Mouse (Mus musculus): ENCODE results near the gene Sumo3.

Sumo3 gene

DNA sequence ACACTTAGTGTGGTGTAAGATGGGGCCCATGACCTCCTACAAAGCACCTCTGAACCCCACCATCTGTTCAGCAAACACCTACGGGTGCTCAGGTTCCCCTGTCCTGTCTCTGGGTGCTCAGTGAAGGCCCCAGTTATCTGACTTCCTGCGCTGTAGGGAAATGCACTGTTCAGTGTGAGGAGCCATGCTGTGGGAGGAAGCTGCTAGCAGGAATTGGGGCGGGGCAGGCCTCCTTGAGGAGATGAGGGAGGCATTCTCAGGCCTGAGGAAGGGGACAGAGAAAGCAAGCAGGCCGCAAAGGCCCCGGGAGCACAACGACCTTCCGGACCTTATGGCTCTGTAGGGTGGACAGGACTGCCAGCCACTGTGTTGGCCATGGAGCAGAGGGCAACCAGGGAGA, 16.8 kb upstream of the Sumo3 start:
- no peak for DNase-seq (ENCODE audit: low read depth, low spot score)

DNA sequence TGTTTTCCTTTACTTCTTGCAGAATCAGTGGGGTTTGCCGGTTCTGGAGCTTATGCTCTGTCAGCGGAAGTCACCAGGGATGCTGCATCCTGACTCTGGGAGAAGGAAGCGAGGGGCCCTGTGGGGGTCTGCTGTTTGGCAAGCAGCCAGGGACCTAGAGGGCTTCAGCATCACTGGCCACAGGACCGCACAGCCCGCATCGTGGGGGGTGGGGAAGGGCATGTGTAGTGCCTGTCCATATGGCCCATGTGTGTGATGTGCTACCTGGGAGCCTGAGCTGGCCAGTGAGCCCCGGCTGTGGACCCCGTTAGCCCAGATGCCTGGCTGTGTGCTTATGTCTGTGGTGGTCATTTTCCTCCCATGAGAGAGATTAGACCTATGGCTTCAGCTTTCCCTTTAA, 16.1 kb upstream of the Sumo3 start:
- no peak for DNase-seq (ENCODE audit: low read depth, low spot score)

DNA sequence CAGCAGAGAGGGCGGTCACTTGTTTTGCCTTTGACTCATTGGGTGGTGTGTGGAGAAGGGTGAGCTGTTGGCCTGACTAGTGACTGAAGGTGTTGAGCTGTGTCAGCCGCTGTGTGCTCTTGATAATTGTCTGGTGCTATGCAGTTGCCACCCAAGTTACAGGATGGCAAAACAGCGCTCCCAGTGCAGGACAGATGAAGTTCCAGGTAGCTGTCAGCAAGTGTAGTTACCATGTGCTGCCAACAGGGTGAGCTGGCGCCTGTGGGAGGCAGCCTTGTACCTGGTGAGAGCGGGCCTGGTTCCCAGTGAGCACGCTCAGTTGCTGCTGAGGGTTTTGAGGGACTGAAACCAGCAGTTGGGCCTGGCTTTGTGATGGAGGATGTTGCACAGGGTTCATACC, 15.1 kb upstream of the Sumo3 start:
- DNase-seq (ENCODE audit: low read depth, low spot score), result peak; percentile 34

DNA sequence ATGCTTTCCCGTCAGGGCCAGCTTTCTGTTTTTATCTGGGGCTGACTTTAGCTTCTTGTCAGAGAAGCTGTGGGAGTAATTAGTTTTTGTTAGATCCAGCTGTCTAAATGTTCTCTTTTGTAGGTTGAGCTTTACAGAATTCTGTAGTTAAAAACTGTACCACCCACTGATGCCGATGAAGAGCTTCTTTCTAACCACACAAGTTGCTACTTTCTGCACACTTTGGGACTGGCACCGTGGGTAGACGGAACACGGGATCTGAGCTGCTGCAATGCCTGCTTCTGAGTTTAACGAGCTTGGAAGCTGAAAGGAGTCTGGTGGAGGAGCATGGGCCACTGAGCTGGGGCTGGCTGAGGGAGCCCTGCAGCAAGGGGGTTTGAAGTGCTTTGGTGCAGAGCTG, 14.4 kb upstream of the Sumo3 start:
- DNase-seq (ENCODE audit: low read depth, low spot score), result peak; percentile 93

DNA sequence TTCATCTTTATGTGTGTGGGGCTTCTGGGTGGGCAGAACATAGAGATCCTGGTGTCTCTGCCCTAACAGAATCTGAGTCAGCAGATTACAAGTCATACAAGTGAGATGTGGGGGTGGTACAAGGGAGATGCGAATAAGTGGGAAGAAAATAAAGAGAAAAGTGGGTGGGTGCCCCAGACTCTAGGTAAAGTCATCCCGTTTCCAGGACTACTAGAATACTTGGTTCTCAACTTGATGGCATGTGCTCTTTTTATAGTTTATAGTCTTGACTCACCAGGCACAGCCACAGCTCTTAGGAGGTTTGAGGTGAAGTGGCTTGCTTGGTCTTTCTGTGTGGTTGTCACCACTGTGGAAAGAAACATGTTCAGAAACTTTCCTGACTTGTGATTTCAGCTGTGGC, 9.8 kb upstream of the Sumo3 start:
- DNase-seq (ENCODE audit: low read depth, low spot score), result peak; percentile 63

DNA sequence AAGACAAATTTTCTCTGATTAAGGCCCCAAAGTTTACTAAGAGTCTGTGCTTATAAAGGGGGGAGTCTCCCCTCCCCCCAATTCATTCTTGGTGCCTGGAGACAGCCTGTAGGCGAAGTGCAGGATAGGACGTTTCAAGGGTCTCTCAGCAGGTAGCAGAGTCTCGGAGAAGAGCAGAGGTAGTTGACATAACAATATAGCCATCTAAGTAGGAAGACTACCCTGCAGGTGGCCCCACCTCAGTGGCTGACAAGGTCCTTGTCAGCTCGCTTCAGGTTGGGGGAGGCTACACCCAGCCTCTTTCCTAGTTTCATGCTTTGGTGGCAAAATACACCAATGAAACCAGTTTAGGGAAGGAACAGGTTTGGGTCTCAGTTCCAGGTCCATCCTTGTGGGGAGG, 2.9 kb upstream of the Sumo3 start:
- no peak for DNase-seq (ENCODE audit: low read depth, low spot score)

DNA sequence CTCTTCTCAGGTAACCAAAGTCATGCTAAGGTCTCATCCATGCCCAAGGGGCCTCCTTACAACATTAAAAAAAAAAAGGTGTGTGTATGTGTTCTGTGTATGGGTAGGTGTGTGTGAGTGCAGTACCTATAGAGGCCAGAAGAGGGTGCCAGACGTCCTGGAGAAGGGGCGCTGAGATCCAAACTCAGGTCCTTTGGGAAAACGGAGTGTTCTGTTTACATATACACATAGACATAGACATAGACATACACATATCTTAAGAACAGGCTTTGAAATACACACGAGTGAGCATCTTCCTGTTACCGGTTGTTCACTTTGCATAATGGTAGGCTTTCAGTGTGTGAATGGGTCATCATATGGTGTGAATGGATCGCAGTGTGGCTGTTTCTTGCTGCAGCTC, 1.8 kb upstream of the Sumo3 start:
- no peak for DNase-seq (ENCODE audit: low read depth, low spot score)

DNA sequence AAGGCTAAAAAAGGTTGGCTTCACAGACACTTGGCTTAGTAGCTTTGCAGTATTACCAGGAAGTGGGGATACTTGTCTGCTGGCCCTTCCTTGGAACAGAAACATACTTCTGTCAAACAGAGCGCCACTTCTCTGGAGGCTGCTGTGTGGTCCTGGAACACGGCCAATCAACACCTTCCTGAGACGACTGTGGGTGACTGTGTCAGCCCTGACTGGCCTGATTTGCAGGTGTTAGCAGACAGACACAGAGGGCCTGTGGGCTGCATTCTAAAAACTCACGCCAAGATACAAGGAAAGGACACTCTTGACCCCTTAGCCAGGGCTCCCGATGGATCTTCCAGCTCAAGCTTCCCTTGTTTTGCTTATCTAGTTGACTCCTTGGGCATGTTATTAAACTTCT, 939 bp upstream of the Sumo3 start:
- DNase-seq (ENCODE audit: low read depth, low spot score), result no peak

DNA sequence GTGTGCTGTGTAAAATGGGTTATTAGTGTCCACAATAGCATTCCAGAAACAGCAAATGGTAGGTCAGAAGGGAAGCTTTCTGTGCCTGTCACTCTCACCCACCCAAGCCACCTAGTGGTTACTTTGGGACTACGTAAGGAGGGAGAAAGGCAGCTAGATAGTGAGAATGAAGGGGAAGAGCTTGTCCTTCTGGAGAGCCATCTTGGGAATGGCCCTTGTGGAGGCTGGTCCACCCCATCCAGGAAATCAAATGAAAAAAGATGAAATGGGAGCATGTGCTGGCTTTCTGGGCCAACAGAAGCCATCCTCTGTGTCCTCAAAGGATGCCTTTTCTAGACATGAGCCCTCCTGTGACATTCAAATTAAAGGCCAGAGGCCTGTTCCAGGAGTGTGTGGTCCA, 529 bp upstream of the Sumo3 start:
- DNase-seq (ENCODE audit: low read depth, low spot score), result no peak

DNA sequence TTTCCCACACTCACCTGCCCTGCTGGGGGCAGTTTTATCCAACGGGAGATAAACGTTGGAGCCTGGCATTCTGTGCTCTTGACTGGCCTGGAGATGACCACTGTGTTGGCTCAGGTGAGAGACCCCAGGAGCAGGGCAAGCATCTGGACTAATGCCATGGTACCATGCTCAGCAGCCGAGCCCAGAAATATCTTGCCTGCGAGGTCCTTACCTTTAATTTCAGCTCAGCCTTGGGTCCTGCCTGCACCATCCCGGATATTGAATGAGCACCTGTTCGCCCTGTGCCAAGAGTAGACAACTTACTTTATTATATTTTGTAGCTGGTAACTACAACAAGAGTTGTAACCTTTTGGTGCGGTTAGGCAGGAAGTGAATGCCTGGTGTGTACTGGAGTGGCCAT, 958 bp downstream of the Sumo3 start:
- DNase-seq (ENCODE audit: low read depth, low spot score), result no peak

DNA sequence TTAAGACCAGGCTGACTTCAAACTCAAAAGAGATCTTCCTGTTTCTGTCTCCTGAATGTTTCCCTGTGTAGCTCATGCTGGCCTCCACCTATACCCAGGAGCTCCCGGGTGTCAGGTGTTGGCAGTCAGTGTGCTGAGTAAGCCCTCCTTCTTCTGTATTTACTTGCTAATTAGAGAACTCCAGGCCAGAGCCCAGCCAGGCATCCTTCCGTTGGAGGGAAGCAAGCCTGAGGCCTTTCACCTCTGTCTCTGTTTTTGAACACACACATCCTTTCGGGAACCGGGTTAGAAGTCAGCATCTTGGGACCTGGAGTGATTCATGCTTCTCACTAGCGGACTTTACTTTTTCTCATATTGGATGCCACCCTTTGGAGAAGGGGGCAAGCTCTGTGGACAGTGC, 1.5 kb downstream of the Sumo3 start:
- DNase-seq (ENCODE audit: low read depth, low spot score), result no peak

DNA sequence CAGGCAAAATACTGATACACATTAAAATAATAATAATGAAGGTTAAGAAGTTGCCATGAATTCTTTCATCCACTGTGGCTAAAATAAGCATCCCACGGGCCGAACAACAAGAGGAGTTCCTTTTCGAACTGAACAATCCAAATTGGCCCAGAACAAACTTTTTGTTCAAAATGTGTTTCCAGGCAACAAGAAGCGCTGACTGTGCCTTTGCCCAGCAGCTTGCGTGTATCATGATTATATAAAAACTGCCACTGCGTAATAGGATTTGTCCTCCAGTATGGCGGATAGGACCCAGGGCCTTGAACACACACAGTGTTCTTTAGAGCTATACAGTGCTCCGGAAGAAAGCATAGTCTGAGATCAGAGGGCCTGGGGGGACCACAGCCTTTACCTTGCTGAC, 2.7 kb downstream of the Sumo3 start:
- DNase-seq (ENCODE audit: low read depth, low spot score), result no peak

DNA sequence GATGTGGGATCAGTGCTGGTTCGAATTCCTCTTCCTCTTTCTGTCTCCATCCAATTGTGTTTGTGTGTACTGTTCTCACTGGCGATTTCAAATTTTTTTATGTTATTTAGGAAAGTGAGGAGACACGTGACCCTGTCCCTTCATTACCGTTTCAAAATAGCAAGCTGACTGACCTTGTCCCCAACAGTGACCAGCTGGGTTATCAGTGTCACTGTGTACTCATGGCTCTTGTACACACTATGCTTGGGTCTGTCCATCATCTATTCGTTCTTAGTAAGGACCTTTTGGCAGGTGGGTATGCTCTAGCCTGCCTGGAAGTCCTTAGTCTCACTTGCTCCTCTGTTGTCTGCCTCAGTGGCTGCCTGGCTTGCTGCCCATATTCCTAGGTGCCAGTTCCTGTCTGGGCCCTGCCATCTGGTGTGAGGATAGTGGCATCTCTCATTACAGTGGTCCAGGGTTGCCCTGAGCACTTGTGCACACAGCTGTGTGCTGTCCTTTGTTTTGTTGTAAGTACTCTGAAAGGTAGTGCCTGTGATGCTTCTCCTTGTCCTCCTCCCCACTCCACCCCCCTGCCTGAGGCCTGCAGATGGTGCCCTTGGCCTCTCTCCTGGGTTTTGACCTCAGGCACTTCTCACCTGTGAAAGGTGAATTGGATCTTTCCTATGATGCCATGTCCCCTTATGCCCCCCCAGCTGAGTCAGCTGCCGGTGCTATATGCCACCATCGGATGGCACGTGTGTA, 4.5 kb downstream of the Sumo3 start:
- DNase-seq (ENCODE audit: low read depth, low spot score), result no peak

DNA sequence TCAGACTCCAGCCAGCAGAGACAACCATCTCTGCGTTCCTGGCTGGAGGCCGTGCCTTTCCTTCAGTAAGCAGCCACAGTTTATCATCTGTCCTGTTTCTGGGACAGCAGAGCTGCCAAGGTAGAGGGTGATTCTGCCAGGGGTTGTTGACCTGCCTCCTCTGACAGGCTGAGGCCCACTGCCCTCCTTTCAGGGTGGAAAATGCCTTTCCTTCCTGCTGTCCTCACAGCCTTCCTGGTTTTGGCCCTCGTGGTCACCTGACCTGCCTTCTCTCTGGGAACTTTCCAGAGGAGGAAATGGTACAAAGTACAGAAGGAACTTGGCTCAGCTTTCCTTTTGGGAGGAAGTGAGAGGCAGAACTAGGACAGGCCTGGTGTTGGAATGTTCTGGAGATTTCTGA, 7.5 kb downstream of the Sumo3 start:
- no peak for DNase-seq (ENCODE audit: low read depth, low spot score)

DNA sequence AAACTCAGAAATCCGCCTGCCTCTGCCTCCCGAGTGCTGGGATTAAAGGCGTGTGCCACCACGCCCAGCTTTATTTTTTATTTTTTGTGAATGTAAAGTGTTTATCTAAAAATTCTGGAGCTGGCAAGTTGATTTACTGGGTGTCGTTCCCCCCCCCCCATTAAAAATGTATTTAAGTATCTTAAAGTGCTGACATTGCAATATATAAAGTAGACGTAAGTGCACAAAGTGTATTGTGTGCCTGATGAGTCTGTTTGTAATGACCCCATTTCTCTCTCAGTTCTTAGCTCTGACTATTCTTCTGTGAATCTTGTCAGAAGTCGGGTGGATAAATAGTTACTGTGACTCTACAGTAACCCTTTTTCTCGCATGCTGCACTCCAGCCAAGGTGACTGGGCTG, 9.8 kb downstream of the Sumo3 start:
- DNase-seq (ENCODE audit: low read depth, low spot score), result no peak

DNA sequence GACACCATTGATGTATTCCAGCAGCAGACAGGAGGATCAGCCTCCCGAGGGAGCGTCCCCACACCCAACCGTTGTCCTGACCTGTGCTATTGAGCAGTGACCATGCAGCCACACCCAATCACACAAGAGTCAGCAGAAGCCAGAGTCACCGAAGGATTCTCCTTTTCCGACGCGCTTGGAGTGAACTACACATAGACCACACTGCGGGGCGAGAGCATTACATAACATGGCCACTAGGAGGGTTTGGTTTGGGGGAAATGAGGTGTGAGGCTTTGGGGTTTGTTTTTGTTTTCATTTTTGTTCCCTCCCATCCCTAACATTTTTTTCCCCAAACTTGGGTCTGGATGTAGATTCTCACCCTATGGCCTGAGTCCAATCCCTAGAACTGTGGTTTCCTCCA, 10.3 kb downstream of the Sumo3 start:
- no peak for DNase-seq (ENCODE audit: low read depth, low spot score)

DNA sequence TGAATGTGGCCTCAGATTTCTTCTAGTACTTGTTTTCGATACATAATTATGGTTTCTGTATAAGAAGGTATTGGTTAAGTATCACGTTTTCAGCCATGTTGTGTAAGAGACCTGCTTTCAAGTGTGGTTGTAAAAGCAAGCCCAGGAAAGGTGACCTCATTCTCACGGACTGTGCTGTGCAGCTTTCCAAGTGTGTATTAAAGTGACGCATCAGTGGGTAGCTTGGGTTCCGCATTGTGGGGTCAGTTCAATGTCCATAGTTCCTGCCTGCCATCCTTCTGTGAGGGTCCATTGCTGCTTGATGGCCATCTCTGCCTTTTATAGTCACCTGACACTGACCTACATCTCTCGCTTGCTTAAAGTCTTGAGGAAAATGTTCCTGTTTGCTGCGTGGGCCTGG, 11.0 kb downstream of the Sumo3 start:
- no peak for DNase-seq (ENCODE audit: low read depth, low spot score)

DNA sequence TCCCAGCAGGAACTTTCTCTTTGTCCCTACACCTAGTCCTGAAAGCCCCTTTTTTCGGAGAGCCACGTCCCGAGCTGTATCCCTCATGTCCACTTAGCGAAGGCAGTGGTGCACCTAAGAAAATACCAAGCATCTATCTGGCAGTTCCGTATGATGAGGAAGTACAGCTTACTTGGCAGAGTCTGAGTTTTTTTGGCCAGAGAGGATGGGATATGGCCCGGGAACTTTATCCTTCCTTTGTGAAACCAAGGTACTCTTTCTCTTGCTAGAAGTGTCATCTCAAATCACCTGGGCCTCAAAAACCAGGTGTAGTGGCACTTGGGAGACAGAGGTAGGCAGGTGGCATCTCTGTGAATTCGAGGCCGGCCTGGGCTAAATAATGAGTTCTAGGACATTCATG, 15.6 kb downstream of the Sumo3 start:
- no peak for DNase-seq (ENCODE audit: low read depth, low spot score)

DNA sequence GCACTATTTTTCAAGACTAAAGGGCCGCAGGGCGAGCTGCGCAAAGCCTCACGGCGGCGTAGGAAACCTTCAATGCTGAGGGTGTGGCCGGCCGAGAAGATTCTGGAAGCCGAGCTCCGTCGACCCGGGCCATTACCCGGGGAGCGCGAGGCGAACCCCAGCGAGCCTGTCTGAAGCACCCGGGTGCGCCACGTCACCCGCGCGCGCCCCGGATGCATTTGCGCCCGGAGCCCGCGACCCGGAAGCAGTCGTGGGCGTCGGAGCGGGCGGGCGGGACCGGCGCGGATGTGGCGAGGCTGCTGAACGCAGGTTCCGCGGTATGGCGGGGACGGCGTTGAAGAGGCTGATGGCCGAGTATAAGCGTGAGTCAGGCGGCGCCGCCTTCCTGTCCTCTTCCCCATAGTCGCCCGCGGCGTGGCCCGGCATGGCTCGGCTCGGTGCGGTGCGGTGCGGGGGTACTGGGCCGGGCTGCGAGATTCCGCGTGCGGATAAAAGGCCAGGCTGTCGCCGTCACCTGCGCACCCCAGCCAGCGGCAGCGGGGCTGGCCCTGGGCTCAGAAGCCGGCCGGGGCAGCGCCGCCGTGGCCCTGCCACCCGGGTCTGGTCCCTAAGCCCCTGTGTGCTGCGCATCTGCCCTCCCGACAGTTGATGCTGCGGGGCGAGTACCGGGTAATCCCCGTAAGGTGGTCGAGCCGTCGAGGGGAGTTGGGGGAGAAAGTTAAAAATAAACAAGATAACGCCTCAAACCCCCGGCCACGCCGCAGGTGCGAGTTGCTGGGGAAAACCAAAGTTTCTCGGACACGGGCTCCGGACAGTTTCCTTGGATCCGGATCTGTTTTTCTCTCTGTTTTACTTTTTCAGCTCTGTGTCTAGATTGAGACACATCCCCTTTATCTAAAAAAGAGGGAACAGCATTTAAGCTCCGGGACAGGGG, 16.4 kb downstream of the Sumo3 start, which contains the start of gene Ube2g2:
TSS of gene Ube2g2 (plus strand) at position 221 of the 934 bp plus-strand sequence.
- peak; percentile 57 for DNase-seq (ENCODE audit: low read depth, low spot score)

DNA sequence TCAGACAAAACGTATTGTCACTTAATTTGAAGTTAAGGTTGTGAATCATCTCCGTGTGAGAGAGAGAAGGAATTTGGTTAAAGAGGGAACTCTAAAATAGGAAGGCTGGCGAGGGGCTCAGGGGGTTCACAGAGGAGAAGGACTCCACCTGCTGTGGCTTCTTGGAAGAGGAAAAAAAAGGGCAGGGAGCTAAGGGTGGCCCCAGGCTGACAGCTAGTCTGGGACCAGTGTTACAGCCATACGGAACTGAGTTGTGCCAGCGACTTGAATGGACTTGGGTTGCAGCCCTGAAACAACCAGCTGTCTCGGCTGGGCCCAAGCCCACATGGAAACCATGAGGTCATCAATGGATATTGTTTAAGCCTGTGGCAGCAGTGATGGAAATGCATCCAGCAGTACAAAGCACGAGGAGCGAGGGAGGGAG, 17.2 kb downstream of the Sumo3 start:
- peak; percentile 70 for DNase-seq (ENCODE audit: low read depth, low spot score)

DNA sequence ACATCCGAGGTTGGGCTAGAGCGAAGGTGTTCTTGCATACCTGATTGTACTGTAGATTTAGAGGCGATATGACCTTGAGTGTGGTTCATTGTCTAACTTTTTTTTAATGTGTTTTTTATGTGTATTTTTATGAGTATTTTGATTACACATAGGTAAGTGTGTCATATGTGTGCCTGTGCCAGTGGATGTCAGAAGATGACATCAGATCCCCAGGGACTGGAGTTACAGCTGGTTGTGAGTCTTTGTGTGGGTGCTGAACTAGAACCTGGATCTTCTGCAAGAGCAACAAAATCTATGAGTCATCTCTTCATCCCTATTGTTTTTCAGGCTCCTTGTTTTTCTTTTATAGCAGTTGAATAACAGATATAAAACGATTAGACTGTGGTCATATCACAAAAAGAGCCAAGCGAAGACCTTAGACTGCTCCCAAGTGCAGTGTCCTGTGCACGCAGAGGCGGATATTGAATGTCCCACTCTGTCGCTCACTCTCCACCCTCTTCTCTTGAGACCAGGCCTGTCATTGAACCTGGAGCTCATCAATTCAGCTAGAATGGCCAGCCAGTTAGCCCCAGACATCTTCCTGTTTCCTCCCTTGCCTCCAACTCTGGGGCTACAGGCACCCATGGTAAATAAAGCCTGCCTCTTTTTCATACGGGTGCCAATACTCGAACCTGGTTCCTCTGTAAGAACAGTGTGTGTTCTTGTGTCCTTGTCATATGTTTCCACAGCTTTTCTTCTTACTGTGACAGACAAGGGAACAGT, 17.9 kb downstream of the Sumo3 start:
- DNase-seq (ENCODE audit: low read depth, low spot score), result no peak

DNA sequence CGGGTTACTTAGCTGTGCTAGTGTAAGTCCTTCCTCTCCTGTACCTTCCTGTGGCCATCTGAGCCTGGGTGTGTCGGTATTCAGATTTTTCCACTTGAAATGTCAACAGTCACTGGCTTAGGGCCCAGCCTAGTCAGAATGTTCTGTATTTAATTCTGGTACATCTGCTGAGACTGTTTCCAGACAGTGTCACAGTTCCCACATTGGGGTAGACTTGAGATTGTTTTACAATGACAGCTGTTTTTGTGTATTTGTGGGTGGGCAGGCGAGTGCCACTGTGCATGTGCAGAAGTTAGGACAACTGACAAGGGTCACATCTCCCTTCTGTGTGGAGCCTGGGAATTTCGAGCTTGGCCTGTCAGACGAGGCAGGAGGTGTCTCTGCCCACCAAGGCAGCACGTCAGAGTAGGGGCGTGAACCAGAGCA, 18.7 kb downstream of the Sumo3 start:
- peak; percentile 68 for DNase-seq (ENCODE audit: low read depth, low spot score)

Measured in telencephalon, adult 2 months (tissue).